Mouse (Mus musculus) hindbrain, embryonic 14.5 days (tissue): ENCODE data around the gene Abracl. TPM values are rescaled to one million over a fixed set of nuclear protein-coding genes. Genes with fewer than 3 reads are reported as not detected.

Source experiments
- ATAC-seq: fragments of 200-750 bp; cut with Nextera tagmentation; 2 replicates; pipeline ENCODE4 v1.8.0; 2017; ENCODE audit warnings: moderate number of reproducible peaks, mild to moderate bottlenecking, moderate TSS enrichment, moderate library complexity; ENCODE audit not compliant: low FRiP score
- DNase-seq: peaks from one replicate; pipeline ENCODE4 v3.0.0-alpha.2; 2015; ENCODE audit warnings: low spot score
- H3K27ac ChIP-seq: fragments of 300-500 bp; sonication (generic); 2 replicates; pipeline ENCODE4 v1.5.1; 2014; ENCODE audit warnings: mild to moderate bottlenecking, moderate library complexity
- H3K27me3 ChIP-seq: fragments of 300-500 bp; sonication (generic); 2 replicates; pipeline ENCODE4 v1.6.1; 2014; ENCODE audit warnings: mild to moderate bottlenecking, low read length, mixed read lengths; ENCODE audit not compliant: control insufficient read depth, insufficient read depth
- H3K36me3 ChIP-seq: fragments of 300-500 bp; sonication (generic); replicated peaks from 2 replicates; pipeline ENCODE4 v1.6.1; 2014; ENCODE audit not compliant: control insufficient read depth, insufficient read depth
- H3K4me1 ChIP-seq: fragments of 300-500 bp; sonication (generic); replicated peaks from 2 replicates; pipeline ENCODE4 v1.6.1; 2014; ENCODE audit warnings: antibody characterized with exemption, low read length, mixed read lengths; ENCODE audit not compliant: control insufficient read depth, insufficient read depth
- H3K4me2 ChIP-seq: fragments of 300-500 bp; sonication (generic); replicated peaks from 2 replicates; pipeline ENCODE4 v1.6.1; 2014; ENCODE audit warnings: mild to moderate bottlenecking, moderate library complexity
- H3K4me3 ChIP-seq: fragments of 300-500 bp; sonication (generic); replicated peaks from 2 replicates; pipeline ENCODE4 v1.5.1; 2014; ENCODE audit warnings: mild to moderate bottlenecking, low read length
- H3K9ac ChIP-seq: fragments of 300-500 bp; sonication (generic); 2 replicates; pipeline ENCODE4 v1.6.1; 2014
- H3K9me3 ChIP-seq: fragments of 300-500 bp; sonication (generic); 2 replicates; pipeline ENCODE4 v1.6.1; 2016; ENCODE audit warnings: low read length; ENCODE audit not compliant: control insufficient read depth
- WGBS: fragments of 180-500 bp; shearing (Covaris S2); extraction: QIAGEN DNeasy Blood & Tissue Kit; methylation state at CpG from one replicate; pipeline ENCODE4 v1.1.7; 2014; 5-methylcytosine and 5-hydroxymethylcytosine counted together
- polyA plus RNA-seq: library from polyadenylated mRNA; unstranded; fragments of >200 nt; fragmentation: Nextera tagmentation; extraction: Ambion mirVana; gene quantifications from 2 replicates; pipeline ENCODE4 v1.2.1, GENCODE M21; 2014

The Abracl gene
- polyA plus RNA-seq, 1 experiment from 2014 or later: 70.4 TPM

DNA sequence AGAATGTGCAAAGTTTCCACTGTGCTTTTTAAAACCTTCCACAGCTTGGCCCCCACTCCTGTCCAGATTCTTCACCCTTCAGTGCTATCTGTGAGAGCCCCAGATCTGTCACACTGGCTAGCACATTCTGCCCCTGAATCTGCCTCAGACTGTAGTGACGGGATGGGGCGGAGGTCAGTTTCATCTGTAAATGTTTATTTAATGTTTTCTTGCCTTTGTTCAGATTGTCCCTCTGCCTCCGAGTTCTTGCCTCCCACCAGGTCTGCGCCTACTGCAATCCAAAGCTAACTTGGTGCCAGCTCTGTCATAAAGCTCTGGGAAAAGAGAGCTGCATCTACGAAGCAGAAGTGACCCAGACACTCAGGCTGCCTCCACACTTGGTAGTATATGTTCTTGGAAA, 13.8 kb upstream of the Abracl start:
- no peaks in the 10 kb centered on the region for H3K36me3 ChIP-seq
- WGBS: 82% methylated on average over 5 of the region's 5 CpGs
- no peak overlapping the region for H3K9ac ChIP-seq

DNA sequence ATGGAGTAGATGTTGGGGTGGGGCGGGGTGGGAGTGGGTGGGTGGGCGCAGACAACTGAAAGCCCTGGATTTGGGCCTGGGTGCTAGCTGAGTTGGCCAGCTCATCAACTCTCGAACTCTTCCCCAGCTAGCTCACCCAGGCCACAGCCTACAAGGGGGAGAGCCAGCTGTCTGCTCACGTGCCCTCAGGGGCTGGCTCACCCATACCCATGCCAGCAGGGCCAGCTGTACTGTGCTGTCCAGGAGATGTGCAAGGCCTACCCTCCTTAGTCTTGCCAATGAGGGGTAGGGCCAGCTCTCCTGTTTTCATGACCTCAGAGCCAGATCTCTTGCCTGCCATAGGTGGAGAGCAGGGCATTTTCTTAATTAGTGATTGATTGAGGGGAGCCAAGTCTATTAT, 11.3 kb upstream of the Abracl start:
- no peak overlapping the region for H3K4me2 ChIP-seq
- no peaks in the 10 kb centered on the region for H3K27me3 ChIP-seq
- 90% methylated on average over 4 of the region's 4 CpGs for WGBS
- H3K9me3 ChIP-seq: no peaks in the 10 kb centered on the region
- no peaks in the 10 kb centered on the region for H3K4me1 ChIP-seq
- no peaks in the 10 kb centered on the region for H3K36me3 ChIP-seq
- ATAC-seq (no peak), DNase-seq (no peak)
- H3K4me3 ChIP-seq: no peak overlapping the region
- no peak overlapping the region for H3K9ac ChIP-seq
- no peak overlapping the region for H3K27ac ChIP-seq

More for the DNA sequence above, 13.8 kb upstream of the Abracl start:
- Histone ChIP-seq H3K4me3 (no peak overlapping the region), H3K4me2 (no peak overlapping the region), H3K27me3 (no peaks in the 10 kb centered on the region), H3K9me3 (no peaks in the 10 kb centered on the region), H3K27ac (no peak overlapping the region), H3K4me1 (no peaks in the 10 kb centered on the region)
- DNase-seq (no peak), ATAC-seq (no peak)

DNA sequence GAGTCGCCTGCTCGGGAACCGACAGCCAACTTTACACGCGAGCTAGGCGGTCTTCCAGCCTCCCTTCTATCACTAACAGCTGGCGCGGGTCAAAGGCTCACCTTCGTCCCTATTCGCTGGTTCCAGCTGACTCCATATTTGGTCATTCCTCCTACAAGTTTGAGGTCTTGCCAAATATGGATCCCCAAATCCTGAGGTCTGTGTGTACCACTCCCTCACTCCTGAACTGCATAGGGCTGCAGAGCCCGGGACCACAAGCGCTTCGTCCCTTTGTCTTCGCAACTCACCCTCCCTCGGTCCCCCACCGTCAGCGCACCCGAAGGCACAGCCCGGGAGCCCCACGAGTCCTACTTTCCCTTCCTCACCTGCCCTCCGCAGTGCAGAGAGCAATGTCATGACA, 776 bp downstream of the Abracl start:
- ATAC-seq: peak; percentile 87
- 0% methylated on average over 21 of the region's 21 CpGs for WGBS

DNA sequence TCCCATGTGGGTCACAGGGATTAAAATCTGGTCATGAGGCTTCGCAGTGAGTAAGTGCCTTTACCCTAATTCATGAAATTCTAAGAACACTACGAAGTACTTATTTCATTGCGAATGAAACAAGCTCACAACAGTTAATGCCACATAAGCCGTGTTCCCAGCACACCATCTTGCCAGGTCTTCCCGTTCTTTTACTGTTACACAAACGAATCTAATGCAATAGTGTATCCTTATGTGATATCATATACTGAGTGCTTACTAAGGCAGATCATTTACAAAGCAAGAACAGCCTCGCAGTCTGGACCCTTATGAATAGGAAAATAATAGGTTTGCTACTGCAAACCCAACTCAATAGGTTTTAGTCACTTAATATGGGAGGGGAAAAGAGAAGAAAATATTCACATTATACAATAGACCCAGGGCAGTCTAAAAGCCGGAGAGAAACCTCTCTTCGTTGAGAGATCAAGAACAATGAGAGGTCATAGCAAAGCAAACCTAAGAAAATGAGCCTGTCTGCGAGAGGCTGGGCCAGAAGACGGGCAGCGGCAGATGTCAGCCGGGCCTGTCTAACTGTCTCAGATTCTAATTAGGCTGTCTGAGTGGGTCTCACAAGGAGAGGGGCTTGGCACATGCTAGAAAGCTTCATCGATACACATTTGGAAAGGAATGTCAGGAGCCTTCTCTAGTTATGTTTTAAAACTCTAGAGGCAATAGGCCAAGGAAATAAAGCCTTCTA, 1.3 kb downstream of the Abracl start:
- Histone ChIP-seq H3K4me1 (0 out of 2 replicates have a peak, but pooled peaks cover 6% of the 10 kb centered on the region), H3K27me3 (no peaks in the 10 kb centered on the region), H3K9me3 (no peaks in the 10 kb centered on the region), H3K36me3 (peaks cover 18% of the 10 kb centered on the region), H3K4me2 (peak overlapping the region; percentile 62), H3K4me3 (peak overlapping the region; percentile 70), H3K27ac (peak overlapping the region; percentile 92), H3K9ac (peak overlapping the region; percentile 94)
- WGBS: 25% methylated on average over 14 of the region's 14 CpGs
- DNase-seq (peak; percentile 57), ATAC-seq (peak; percentile 18)

More for the DNA sequence above, 776 bp downstream of the Abracl start:
- peak; percentile 72 for DNase-seq
- H3K4me2 ChIP-seq: peak overlapping the region; percentile 62
- H3K27me3 ChIP-seq: no peaks in the 10 kb centered on the region
- H3K36me3 ChIP-seq: peaks cover 12% of the 10 kb centered on the region
- H3K9ac ChIP-seq: peak overlapping the region; percentile 94
- H3K27ac ChIP-seq: peak overlapping the region; percentile 92
- no peaks in the 10 kb centered on the region for H3K9me3 ChIP-seq
- 0 out of 2 replicates have a peak, but pooled peaks cover 6% of the 10 kb centered on the region for H3K4me1 ChIP-seq
- peak overlapping the region; percentile 70 for H3K4me3 ChIP-seq

DNA sequence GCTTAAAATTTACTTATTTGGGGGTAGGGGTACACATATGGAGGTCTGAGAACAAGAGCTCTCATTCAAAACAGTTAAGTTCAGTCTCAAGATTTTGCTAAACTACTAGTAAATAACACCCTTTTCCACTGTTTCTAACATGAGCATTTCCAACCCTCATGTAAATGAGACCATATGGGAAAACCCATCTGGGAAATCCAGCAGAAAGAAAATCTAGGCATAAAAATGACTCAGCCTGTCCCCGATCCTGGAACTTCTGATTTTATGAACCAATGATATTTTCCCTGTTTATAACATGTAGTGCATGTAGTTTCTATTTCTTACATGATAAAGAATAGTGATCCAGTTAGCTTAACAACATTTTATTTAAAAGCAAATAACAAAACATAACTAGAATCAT, 2.2 kb downstream of the Abracl start:
- Histone ChIP-seq H3K36me3 (peaks cover 22% of the 10 kb centered on the region), H3K27ac (no peak overlapping the region), H3K4me2 (peak overlapping the region; percentile 62; the same call in 1 of the 2 replicates), H3K9me3 (no peaks in the 10 kb centered on the region), H3K4me1 (0 out of 2 replicates have a peak, but pooled peaks cover 6% of the 10 kb centered on the region), H3K4me3 (no peak overlapping the region), H3K27me3 (no peaks in the 10 kb centered on the region), H3K9ac (no peak overlapping the region)
- ATAC-seq: no peak
- no peak for DNase-seq
- 38% methylated on average over 1 of the region's 1 CpGs for WGBS

DNA sequence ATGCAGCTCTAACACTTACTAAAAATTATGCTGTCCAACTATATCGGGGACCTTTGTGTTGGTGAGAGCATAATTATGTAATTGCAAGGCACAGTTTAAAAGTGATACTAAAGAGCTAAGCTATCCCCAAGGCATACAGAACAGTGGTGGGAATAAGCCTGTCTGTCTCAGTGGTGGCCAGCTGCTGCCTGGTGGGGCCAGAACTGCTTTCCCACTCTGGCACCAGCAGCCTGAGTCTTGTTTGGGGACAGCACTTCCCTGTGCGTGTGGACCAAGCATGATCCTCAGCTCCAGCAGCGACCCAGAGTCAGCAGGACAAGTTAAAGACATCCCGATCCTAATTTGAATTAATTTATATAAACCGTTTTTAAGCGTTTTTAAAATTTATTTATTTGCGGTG, 2.6 kb downstream of the Abracl start:
- ATAC-seq (no peak), DNase-seq (no peak)
- peaks cover 22% of the 10 kb centered on the region for H3K36me3 ChIP-seq
- no peak overlapping the region for H3K27ac ChIP-seq
- H3K4me2 ChIP-seq: no peak overlapping the region
- WGBS: 69% methylated on average over 7 of the region's 7 CpGs
- H3K4me1 ChIP-seq: 0 out of 2 replicates have a peak, but pooled peaks cover 6% of the 10 kb centered on the region
- H3K9ac ChIP-seq: no peak overlapping the region
- H3K4me3 ChIP-seq: no peak overlapping the region
- no peaks in the 10 kb centered on the region for H3K9me3 ChIP-seq
- H3K27me3 ChIP-seq: no peaks in the 10 kb centered on the region

DNA sequence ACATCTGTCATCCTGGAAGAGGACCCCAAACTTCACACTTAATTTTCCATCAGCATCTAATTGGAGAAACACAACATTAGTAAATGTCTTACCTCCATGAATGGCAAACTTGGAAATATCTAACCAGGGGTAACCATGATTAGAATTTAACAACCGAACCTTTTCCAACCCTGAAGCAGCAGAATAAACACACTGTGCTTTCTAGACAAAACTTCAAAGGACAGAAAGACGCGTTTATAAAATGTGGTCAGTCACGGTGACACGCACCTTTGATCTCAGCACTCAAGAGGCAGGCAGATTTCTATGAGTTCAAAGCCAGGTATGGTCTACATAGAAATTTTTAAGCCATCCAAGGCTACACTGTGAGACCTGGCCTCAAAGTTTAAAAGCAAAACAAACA, 11.3 kb downstream of the Abracl start:
- DNase-seq: no peak
- Histone ChIP-seq H3K9ac (no peak overlapping the region), H3K27me3 (no peaks in the 10 kb centered on the region), H3K4me1 (no peaks in the 10 kb centered on the region), H3K27ac (no peak overlapping the region), H3K36me3 (peaks cover 25% of the 10 kb centered on the region), H3K9me3 (no peaks in the 10 kb centered on the region), H3K4me3 (no peak overlapping the region), H3K4me2 (no peak overlapping the region)
- 85% methylated on average over 5 of the region's 5 CpGs for WGBS
- ATAC-seq: no peak

DNA sequence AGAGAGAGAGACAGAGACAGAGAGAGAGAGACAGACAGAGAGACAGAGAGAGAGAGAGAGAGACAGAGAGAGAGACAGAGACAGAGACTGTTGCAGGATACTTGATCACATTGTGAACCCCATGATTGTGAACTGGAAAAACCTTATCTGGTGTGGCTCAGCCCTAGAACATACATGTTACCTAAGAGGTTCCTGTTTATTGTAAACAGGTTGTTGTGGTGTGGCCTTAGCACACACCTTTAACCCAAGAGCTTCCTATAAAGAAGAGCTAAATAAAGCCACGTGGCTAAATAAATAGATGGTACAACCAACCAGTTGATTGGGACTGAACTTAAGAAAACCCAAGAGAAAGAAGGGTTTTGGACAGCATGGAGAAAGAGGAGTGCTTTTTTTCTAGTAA, 13.3 kb downstream of the Abracl start:
- Histone ChIP-seq H3K4me2 (no peak overlapping the region), H3K27ac (no peak overlapping the region), H3K27me3 (no peaks in the 10 kb centered on the region), H3K4me1 (no peaks in the 10 kb centered on the region), H3K4me3 (no peak overlapping the region), H3K36me3 (peaks cover 20% of the 10 kb centered on the region), H3K9me3 (no peaks in the 10 kb centered on the region), H3K9ac (no peak overlapping the region)
- DNase-seq (no peak), ATAC-seq (no peak)
- WGBS: 96% methylated on average over 1 of the region's 1 CpGs

DNA sequence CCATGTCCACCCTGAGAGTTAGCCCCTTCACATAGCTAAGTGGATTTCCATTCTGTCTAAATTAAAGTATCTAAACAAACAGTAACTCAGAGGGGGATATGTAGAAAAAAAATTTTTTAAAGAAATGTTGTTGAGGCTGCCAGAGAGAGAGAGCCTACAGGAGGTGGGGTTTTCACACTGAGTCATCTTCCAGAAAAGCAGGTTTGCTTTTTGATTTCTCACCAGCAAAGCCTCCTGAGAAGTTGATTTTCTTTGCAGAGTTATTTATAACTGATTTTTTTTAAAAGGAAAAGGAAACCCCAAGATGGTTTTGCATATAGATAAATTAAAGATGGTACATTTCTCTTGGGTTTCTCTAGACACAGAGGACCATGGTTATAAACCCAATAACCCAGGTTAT, 15.0 kb downstream of the Abracl start:
- DNase-seq: no peak
- H3K27me3 ChIP-seq: no peaks in the 10 kb centered on the region
- H3K36me3 ChIP-seq: peaks cover 13% of the 10 kb centered on the region; the same call in 1 of the 2 replicates
- H3K9me3 ChIP-seq: no peaks in the 10 kb centered on the region
- H3K4me1 ChIP-seq: no peaks in the 10 kb centered on the region
- no peak overlapping the region for H3K9ac ChIP-seq
- H3K27ac ChIP-seq: no peak overlapping the region
- no peak overlapping the region for H3K4me3 ChIP-seq
- H3K4me2 ChIP-seq: no peak overlapping the region
- ATAC-seq: no peak
